Mouse (Mus musculus) T-helper 2 cell (primary cell): ENCODE data around the gene Ppt2.

ENCODE experiments used
- in situ Hi-C: fragments of 300-600 bp; cut with MboI, MseI; formaldehyde crosslinking; loops from one replicate; pipeline ENCODE4 v1.15.1; 2025; ENCODE audit warnings: high pct_unique_total_duplicates

Ppt2 gene

DNA sequence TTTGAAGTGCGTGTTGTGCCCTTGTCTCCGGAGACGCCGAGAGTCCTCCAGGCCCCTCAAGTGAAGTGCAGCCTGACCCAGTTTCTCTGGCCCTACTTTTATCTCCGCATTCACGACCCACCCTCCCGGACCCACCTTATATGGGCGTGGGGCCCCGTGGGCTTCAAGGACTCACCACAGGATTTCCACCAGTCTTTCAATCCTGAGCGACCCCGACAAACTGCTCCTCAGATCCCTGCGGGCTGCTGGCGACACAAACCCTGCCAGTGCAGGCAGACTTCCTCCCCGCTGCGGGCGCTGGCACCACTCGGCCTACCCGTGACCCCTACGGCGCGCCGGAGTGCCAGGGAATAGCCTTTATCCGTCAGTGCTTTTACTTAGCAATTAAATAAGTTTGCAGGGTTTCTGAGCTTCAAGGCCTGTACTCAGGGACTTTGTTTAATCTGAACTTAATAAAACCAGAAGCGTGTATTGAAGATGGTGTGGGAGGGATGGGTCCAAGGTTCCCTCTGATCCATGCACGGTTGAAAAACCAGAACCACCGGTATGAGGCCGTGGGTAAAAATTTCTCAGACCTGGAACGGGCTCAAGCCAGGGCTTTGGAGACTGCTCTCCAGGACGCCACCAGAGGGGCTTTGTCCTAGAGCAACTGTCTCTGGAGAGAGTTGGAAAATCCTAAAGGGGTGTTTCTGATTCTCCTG lies at the start of gene Ppt2:
TSS of gene Ppt2 (minus strand) at position 568 of the 701 bp plus-strand sequence.
- in situ Hi-C loops: no loop called here

DNA sequence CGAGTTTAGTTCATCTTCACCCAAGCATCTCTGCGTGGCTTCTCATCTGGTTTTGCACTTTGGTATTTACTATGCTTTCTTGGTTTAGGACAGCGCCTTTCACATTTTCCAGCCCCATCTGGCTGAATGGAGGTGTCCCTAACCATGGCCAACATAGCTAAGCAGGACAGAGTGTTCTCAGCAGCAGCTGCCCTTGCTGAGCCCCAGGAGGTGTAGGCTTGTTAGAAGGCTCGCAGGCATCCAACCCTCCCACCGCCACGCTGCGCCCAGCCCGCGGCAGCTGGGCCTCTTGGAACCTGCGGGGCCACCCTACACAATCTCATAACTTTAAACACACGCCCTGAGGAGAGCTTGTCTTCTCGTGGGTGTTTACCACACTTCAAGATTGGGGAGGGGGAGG lies 48.4 kb upstream of the Ppt2 start:
- in situ Hi-C loops: no loop called here

DNA sequence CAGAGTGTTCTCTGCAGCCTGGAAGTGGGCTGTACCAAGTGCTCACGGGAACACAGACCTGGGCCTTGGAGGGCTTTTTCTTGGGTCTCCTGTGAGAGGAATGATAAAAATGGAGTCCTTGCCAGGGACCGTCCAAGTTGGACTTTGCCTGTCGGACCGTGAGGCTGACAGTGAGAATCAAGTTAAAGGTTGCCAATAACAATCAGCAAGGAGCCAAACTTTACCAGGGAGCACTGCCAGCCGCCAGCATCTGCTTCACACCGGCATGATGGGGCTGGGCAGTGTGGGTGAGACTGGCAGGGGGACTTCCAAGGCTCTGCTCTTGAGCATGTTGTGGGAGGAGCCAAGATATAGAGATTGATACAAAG lies 47.8 kb upstream of the Ppt2 start:
- in situ Hi-C loops: no loop called here

DNA sequence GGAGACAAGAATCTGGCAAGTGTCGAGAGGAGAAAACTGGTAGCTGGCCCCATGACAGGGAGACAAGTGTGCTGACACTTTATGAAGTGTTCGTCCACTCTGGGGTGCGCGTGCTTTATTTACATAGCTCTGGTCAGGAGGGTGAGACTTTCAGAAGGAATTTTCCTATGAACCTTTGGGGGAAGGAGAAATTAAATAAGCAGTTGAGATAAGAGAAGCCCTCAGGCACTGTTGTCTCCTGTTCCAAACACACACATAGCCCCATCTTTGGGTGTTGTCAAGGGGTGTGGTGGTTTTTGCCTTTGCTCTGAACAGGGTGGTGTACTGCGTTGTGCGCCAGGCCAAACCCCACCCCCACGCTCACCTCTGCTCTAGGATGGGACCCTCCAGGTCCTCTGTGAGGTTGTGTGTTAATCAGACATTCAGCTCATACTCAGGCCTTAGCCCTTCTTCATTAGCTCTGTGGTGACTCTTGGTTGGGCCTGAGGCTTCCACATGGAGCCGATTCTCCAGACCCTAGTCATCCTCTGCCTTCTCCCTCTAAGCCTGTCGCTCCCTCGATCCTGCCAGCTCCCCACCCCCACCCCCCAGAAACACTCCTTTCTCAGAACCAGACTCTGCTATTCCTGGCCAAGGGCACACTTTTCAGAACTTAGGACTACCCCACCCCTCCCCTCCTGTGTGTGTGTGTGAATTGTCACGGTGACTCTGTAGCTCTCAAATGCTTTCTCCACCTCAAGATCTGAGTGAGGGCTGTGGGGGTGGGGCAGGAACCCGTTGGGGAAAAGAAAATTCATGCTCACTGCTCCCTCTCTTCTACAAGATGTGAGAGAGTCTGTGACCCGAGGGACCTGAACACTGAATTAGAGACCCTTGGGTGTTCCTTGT lies 47.1 kb upstream of the Ppt2 start:
- in situ Hi-C loops: no loop called here

DNA sequence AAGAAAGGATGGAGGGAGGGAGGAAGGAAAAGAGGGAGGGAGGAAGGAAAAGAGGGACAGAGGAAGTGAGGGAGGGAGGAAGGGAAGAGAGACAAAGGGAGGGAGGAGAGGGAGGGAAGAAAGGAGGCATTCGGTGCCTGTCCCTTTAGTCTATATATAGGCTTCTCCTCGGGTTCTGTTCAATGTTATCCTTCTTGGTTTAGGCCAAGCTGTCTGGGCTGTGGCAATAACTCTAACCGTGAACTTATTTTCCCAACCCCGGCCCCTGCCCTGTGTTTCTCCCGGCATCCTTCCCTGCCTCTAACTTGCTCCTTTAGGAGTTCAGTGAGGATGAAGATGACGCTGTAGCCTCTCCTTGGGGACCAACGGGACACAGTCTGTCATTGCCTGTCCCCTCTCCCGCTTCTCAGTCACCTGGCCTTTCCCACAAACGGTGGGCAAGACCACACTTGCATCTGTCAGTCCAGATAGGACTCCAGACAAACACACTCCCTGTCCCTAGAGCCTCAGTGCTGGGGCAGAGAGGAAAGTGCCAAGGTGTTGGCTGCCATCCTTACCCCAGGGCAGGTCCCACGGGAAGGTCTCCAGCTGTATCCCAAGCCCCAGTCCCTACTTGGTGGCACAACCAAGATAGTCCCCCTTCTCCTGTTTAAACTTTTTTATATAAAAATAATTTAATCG lies 46.4 kb upstream of the Ppt2 start:
- in situ Hi-C loops: no loop called here

DNA sequence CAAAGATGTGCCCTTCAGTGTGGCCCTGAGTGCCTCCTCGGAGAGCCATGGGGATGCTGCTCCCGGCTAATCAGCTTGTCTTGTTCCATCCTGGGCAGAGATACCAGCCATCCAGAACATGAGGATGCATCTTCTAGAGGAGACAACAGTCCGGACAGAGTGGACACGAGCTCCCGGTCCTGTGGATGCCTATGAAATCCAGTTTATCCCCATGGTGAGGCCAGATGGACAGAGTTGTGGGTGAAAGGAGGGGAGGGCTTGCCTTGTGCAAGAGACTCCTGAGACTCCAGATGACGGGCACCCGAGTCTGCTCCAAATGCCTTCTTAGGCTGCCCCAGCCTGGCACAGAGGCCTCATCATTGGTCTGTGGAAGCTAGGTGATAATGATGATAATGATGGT lies 44.8 kb upstream of the Ppt2 start:
- in situ Hi-C loops: no loop called here

DNA sequence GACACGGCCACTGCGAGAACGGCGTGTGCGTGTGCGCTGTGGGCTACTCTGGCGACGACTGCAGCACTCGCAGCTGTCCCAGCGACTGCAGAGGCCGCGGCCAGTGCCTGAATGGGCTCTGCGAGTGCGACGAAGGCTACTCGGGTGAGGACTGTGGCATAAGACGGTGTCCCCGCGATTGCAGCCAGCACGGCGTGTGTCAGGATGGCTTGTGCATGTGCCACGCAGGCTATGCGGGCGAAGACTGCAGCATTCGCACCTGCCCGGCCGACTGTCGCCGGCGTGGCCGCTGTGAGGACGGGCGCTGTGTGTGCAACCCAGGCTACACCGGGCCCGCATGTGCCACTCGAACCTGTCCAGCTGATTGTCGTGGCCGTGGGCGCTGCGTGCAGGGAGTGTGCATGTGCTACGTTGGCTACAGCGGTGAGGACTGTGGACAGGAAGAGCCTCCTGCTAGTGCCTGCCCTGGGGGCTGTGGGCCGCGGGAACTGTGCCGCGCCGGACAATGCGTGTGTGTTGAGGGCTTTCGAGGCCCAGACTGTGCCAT lies 44.0 kb upstream of the Ppt2 start:
- in situ Hi-C loops: no loop called here

DNA sequence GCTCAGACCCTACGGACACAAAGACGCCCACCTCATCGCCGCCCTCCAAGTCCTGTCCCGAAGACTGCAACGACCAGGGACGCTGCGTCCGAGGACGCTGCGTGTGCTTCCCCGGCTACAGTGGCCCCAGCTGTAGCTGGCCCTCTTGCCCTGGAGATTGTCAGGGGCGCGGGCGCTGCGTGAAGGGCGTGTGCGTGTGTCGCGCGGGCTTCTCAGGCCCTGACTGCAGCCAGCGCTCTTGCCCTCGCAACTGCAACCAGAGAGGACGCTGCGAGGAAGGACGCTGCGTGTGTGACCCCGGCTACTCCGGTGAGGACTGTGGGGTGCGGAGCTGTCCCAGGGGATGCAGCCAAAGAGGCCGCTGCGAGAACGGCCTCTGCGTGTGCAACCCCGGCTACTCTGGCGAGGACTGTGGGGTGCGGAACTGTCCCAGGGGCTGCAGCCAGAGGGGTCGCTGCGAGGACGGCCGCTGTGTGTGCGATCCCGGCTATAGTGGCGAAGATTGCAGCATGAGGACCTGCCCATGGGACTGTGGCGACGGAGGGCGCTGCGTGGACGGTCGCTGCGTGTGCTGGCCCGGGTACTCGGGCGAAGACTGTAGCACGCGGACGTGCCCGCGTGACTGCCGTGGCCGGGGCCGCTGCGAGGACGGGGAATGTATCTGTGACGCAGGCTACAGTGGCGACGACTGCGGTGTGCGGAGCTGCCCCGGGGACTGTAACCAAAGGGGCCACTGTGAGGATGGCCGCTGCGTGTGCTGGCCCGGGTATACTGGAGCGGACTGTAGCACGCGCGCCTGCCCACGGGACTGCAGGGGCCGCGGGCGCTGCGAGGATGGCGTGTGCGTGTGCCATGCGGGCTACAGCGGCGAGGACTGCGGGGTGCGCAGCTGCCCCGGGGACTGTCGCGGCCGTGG lies 43.1 kb upstream of the Ppt2 start:
- in situ Hi-C loops: no loop called here

DNA sequence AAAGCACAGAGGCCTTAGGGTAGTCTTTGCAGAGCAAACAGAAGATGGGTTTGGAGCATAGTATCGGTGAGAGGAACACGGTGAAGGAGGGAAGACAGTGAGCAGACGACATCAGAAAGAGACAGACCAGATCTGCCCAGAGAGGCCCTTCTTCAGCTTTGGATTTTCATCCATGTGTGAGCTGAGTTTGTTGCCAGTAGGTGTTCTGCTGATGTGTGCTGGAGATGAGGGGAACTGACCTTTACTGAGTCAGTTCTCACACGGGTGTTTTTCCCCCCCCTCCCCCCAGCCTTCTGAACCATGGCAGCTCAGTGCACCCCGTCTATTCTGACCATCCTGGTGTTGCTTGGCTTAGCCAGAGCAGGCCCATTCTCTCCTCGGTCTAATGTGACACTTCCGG lies 41.9 kb upstream of the Ppt2 start, which contains the start of gene Tnxb:
TSS of gene Tnxb (plus strand) at position 301 of the 400 bp plus-strand sequence.
- in situ Hi-C loops: no loop called here

DNA sequence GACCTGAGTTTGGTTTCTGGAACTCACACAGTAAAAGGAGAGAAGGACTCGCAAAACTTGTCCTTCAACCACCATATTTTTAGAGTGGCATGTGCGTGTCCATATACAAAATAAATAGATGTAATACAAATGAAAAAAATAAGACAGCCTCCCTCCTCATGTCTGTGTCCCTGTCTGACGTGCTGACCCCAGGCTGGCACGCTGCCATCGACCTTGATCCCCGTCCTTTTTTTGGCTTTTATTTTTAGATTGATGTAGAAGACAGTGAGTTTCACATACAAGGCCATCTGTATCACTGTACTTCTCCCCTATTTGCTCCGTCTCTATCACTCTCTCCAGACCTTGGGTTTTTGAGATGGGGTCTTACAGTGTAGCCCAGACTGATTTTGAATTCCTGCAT lies 36.2 kb upstream of the Ppt2 start:
- in situ Hi-C loops: no loop called here

DNA sequence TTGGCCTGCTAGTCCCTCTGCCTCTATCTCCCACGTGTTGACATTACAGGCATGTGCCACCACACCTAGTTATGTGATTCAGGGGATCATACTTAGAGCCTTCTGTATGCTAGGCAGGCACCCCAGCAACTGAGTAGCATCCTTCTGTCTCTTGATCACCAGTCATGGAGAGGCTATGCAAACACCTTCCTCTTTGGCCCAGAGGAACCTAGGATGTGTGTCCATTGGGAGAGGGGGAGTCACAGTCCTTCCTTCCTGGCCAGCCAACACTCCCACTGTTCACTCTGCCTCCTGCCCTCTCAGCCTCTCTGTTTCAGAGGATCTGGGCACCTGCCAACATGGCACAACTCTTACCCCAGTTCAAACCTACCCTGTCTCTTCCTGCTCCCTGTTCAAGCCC lies 35.2 kb upstream of the Ppt2 start:
- in situ Hi-C loops: no loop called here

DNA sequence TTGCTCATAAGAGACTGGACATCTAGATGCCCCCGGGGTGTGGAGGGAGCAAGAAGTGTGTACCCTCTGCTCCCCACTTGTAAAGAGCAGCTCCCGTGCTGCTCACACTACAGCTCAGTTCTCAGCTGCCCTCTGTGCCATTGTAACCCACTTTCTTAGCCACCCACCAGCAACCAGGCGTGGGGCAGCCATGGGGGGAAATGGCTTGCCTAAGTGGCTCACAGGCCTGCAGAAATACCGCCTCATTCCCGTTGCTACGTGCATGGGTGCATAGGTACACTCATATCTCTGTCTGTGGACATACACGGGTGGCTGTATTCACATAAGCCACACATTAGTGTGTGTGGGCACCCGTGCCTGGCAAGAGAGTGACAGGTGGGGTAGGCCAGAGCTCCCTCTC lies 34.7 kb upstream of the Ppt2 start:
- in situ Hi-C loops: no loop called here

DNA sequence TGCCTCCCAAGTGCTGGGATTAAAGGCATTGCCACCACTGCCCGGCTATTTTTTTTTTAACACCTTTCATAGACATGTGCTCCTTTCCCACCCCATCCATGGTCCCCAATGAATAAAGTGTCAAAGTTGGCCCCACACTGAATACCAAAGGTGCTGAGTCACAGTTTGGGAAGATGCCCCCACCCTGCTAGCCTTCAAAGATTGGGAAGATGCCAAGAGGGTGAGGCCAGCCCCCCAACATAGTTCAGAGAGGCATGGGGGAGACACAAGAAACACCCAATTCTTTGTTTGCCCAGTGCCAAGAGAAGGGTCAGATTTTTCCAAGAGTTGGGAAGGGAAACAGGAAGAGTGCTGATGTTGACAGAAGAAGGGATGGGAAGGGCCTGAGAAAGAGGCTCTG lies 34.2 kb upstream of the Ppt2 start:
- in situ Hi-C loops: no loop called here

DNA sequence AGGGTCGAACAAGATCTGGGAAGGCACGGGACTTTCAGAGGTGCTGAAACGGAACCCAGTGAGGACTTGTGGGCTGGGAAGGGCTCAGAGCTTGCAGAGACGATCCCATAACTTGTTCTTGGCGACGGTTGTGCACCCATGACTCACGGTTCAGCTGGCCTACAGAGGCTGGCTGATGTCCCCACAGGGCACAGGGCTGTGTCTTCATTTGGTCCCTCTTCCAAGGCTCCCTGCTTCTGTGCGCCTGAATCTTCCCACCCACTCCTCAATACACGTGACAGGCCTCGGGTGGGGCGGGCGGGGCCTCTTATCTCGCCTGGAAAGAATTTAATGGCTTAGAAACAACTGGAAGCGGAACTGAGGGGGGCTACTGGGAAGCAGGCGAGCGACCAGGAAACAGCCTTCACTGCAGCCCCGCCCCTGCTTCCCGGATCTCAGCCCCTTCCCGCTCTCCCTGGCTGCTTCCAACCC lies 32.8 kb upstream of the Ppt2 start:
- in situ Hi-C loops: no loop called here

DNA sequence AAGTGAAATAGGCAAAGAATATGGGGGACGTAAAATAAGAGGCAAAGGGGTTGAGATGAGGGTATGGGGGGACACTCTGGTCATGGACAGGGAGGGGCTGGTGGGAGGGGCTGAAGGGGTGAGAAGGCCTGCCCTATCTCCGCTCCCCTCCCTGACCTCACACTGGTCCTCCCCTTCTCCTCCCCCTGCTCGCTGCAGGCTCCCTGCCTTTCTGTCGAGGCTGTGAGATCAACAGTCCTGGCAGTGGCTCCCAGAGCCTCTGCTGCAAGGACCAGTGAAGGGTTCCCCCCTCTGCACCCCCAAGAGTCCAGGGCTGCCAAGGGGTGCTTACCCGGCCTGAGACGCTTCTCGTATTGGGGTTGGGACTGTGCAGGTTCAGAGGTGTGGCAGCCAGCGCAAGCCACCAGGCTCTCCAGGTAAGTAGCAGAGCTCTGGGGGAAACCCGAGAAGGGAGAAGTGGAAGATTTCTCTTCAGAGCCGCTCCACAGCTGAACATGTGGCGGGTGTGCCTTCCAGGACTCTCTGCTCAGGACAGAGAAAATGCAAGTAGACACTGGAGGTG lies 32.0 kb upstream of the Ppt2 start:
- in situ Hi-C loops: no loop called here

DNA sequence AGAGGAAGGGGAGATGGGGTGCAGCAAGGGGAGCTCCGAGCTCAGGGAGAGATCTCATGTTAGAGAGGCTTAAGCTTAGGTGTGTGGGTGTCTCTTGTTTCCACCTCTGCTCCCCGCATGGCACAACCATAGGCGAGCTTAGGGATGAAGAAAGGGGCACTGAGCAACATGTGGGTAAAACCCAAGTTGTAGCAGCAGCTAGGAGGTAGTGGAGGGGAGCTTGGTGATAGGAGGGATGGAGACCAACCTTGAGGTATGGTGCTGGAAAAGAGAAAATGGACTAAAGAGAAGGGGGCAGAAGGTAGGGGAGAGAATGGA lies 31.5 kb upstream of the Ppt2 start:
- in situ Hi-C loops: no loop called here

DNA sequence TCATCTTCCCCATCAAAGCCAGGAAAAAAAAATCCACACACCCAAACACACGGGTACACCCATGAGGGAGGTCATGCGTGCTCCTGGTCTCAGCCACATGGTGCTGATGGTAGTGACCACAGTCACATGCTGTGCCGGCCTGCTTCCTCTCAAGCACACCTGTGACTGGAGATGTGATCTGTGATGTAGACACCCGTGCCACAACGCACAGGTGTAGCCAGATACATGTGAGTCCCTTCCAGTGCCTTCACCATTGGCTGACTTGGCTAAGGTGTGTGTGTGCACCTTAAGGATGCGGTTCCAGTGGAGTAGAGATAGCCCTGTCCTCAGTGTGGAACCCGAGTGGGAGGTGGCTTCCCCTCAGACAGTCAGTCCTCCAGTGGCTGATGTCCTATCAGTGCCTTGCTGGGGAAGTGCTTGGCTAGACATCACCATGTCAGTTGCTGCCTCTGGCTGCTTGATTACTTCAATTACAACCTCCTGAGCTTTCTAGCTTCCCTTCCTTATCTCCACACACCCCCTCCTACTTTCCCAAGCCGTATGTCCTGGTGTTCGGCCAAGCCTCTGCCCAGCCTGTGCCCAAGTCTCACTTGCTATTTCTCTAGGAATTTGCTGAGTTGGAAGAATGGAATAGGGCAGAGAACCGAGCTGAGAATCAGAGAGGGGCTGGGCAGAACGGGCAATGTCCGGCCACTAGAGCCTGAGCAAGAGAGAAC lies 31.0 kb upstream of the Ppt2 start:
- in situ Hi-C loops: no loop called here

DNA sequence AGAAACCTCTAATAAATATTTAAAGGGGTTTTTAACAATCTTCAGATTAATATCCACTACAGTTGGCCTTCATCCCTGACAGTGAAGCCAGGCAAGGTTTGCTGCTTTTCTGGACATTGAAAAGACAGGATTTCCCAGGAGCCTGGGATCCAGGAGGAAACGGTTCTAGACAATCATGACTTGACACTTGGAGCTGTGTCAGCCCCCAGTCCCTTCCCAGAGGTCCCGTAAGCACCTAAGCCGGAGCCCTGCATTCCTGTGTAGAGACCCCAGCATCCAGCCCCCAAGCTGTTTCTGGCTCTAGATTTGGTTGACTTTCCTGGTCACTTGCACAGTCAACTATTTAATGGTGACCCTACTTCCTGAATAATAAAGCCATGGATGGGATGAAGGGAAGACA lies 30.3 kb upstream of the Ppt2 start:
- in situ Hi-C loops: no loop called here

DNA sequence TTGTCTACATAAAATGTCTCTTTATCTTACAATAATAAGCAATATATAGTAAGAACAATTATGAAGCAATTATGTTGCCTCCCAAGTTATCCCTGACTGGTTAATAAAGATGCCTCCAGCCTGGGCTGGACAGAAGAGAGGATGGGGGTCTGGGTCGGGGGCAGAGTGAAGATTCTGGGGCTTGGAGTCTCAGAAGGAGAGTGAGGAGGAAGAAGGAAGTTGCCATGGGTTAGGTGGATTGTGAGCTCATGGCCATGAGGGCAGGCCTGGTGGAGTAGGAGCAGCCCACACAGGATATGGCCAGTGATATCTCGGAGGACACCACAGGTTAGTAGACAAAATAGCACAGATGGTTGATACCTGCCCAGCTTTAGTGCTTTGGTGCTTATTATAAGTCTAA lies 29.8 kb upstream of the Ppt2 start:
- in situ Hi-C loops: no loop called here

DNA sequence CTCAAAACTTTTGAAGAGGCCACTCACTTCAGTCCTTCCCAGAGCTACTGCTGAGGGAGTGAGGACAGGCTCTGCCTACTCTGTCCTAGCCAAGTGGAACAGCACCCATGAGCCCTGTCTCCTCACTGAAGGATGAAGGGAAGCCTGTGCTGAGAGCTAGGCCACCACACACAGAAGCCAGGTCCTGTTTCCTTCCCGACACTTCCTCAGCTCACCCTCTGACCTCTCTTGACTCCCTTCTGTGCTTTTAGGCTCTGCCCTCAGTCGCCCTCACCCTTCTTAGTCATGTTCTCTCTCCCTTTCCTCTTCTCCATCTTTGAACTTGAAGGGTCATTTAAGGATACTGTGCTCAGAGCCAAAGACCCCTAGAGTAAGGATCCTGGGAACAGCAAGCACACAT lies 29.0 kb upstream of the Ppt2 start:
- in situ Hi-C loops: no loop called here
